17 mouse cellular contexts compared by ENCODE assay signal in the genomic region with DNA sequence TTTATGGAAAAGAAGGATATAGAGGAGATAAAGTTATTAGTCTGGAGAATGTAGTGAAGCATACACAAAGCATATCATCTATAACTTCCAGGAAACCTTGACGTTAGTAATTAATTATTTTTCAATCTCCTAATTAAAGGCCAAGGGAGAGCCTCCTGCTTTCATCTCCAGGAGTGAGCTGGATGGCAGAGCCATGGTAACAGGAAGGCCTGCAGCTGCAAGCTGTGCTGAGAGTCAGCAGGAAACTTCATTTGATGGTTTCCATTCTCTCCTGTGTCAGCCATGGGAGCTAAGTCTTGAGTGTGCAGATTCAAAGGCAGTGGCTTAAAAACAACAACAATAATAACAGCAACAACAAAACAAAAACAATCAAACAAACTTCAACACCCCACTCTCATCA.
"Had no signal": no experiment of that assay in that cellular context is flagged by ENCODE, and none has a peak within 500 bp of the region (broad histone marks: within the 10 kb centered on the region; RNA-seq: fewer than 3 reads in every experiment).

No protein-coding gene starts in this region.

- H3K4me3 ChIP-seq: midbrain, embryonic 10.5 days; midbrain, embryonic 12.5 days; myocyte; neural tube, embryonic 13.5 days; neural tube, embryonic 15.5 days had no signal

- H3K9me3 ChIP-seq: midbrain, embryonic 10.5 days; midbrain, embryonic 12.5 days; neural tube, embryonic 13.5 days; neural tube, embryonic 15.5 days had no signal

- H3K4me2 ChIP-seq: lung, embryonic 14.5 days; midbrain, embryonic 12.5 days; neural tube, embryonic 13.5 days; neural tube, embryonic 15.5 days had no signal

- H3K27me3 ChIP-seq: midbrain, embryonic 12.5 days; neural tube, embryonic 13.5 days; neural tube, embryonic 15.5 days had no signal

- H3K9ac ChIP-seq: lung, embryonic 14.5 days; midbrain, embryonic 12.5 days; neural tube, embryonic 13.5 days; neural tube, embryonic 15.5 days had no signal

- H3K27ac ChIP-seq: midbrain, embryonic 10.5 days; midbrain, embryonic 12.5 days; neural tube, embryonic 13.5 days; neural tube, embryonic 15.5 days had no signal

- DNase-seq: lung, adult 18-20 months; lung, embryonic 14.5 days; lung, postnatal 10 days; lung, postnatal 4 days; right cerebral cortex, adult 18-20 months; right cerebral cortex, postnatal 25 days; right cerebral cortex, postnatal 4 days; spleen, adult 18-20 months; thymus, adult 18-20 months; thymus, postnatal 14 days; thymus, postnatal 36 days had no signal

- H3K4me1 ChIP-seq: midbrain, embryonic 10.5 days; midbrain, embryonic 12.5 days; neural tube, embryonic 13.5 days; neural tube, embryonic 15.5 days had no signal

- ATAC-seq: midbrain, embryonic 16.5 days had no signal

- H3K36me3 ChIP-seq: midbrain, embryonic 10.5 days; midbrain, embryonic 12.5 days; neural tube, embryonic 13.5 days; neural tube, embryonic 15.5 days had no signal
